20 mouse cellular contexts compared by ENCODE assay signal in genomic region chr12:5787074-5787813, GRCm38 (mm10).
DNase-seq lines count a peak whose midpoint lies in the region; ATAC-seq and TF ChIP-seq lines count a peak whose summit lies in the region.
"Had no signal": no experiment of that assay in that cellular context is flagged by ENCODE, and none has a peak within 500 bp of the region (broad histone marks: within the 10 kb centered on the region; RNA-seq: fewer than 3 reads in every experiment).

No protein-coding gene starts in this region.

- no peak for TF ChIP-seq CTCF in midbrain, postnatal 0 days (IDR thresholded peaks at IDR 0.05)

- 61% methylated on average over 7 of the region's 7 CpGs for WGBS in midbrain, embryonic 11.5 days
- whole genome bisulfite sequencing in midbrain, postnatal 0 days = 62% methylated on average over 7 of the region's 7 CpGs
- 21% methylated on average over 7 of the region's 7 CpGs for WGBS in limb, embryonic 11.5 days

- no peaks in the 10 kb centered on the region for H3K9me3 ChIP-seq in midbrain, embryonic 11.5 days (ENCODE audit: control insufficient read depth, low read length)
- no peaks in the 10 kb centered on the region for H3K9me3 ChIP-seq in midbrain, postnatal 0 days (ENCODE audit: low read length)
- H3K9me3 ChIP-seq in limb, embryonic 11.5 days (ENCODE audit: control insufficient read depth, low read length) = no peaks in the 10 kb centered on the region
- H3K9me3 ChIP-seq: heart, embryonic 13.5 days had no signal

- no peak overlapping the region for H3K4me3 ChIP-seq in midbrain, embryonic 11.5 days (ENCODE audit: low read depth, low read length)
- no peak overlapping the region for H3K4me3 ChIP-seq in midbrain, postnatal 0 days (ENCODE audit: low read depth, low read length)
- H3K4me3 ChIP-seq in limb, embryonic 11.5 days (ENCODE audit: low read depth, low read length) = no peak overlapping the region
- H3K4me3 ChIP-seq: heart, embryonic 13.5 days; left cerebral cortex, adult 2 months had no signal

- no peak overlapping the region for H3K4me2 ChIP-seq in midbrain, embryonic 11.5 days
- no peak overlapping the region for H3K4me2 ChIP-seq in midbrain, postnatal 0 days (ENCODE audit: low read depth, low read length, poor library complexity, severe bottlenecking)
- H3K4me2 ChIP-seq in limb, embryonic 11.5 days (ENCODE audit: low read depth, severe bottlenecking) = no peak overlapping the region
- H3K4me2 ChIP-seq: heart, embryonic 13.5 days; hindbrain, embryonic 14.5 days; liver, embryonic 11.5 days had no signal

- H3K27me3 ChIP-seq in midbrain, embryonic 11.5 days (ENCODE audit: control insufficient read depth, insufficient read depth, low read length) = no peaks in the 10 kb centered on the region
- no peaks in the 10 kb centered on the region for H3K27me3 ChIP-seq in midbrain, postnatal 0 days (ENCODE audit: insufficient read depth, low read length)
- H3K27me3 ChIP-seq in limb, embryonic 11.5 days (ENCODE audit: control insufficient read depth, insufficient read depth, low read length) = no peaks in the 10 kb centered on the region
- H3K27me3 ChIP-seq: heart, embryonic 13.5 days had no signal

- H3K36me3 ChIP-seq in midbrain, embryonic 11.5 days (ENCODE audit: control insufficient read depth, insufficient read depth, low read length) = no peaks in the 10 kb centered on the region
- no peaks in the 10 kb centered on the region for H3K36me3 ChIP-seq in midbrain, postnatal 0 days (ENCODE audit: insufficient read depth, low read length)
- no peaks in the 10 kb centered on the region for H3K36me3 ChIP-seq in limb, embryonic 11.5 days (ENCODE audit: control insufficient read depth, insufficient read depth, low read length)
- H3K36me3 ChIP-seq: heart, embryonic 13.5 days had no signal

- H3K4me1 ChIP-seq in midbrain, embryonic 11.5 days (ENCODE audit: control insufficient read depth, insufficient read depth, low read length) = no peaks in the 10 kb centered on the region
- H3K4me1 ChIP-seq in midbrain, postnatal 0 days (ENCODE audit: insufficient read depth, low read length) = no peaks in the 10 kb centered on the region
- H3K4me1 ChIP-seq in limb, embryonic 11.5 days (ENCODE audit: control insufficient read depth, insufficient read depth, low read length) = peaks cover 6% of the 10 kb centered on the region
- H3K4me1 ChIP-seq: heart, embryonic 13.5 days had no signal

- H3K27ac ChIP-seq in midbrain, embryonic 11.5 days (ENCODE audit: low read depth, low read length) = no peak overlapping the region
- H3K27ac ChIP-seq in midbrain, postnatal 0 days (ENCODE audit: low read depth, low read length) = no peak overlapping the region
- H3K27ac ChIP-seq in limb, embryonic 11.5 days (replicated peaks; ENCODE audit: low read depth, low read length) = peak overlapping the region; percentile 9; the same call in 1 of the 2 replicates
- H3K27ac ChIP-seq: heart, embryonic 13.5 days; hindbrain, embryonic 14.5 days; left cerebral cortex, adult 2 months had no signal

- no peak overlapping the region for H3K9ac ChIP-seq in midbrain, embryonic 11.5 days (ENCODE audit: low read length)
- no peak overlapping the region for H3K9ac ChIP-seq in midbrain, postnatal 0 days (replicated peaks; ENCODE audit: low read length, poor library complexity, severe bottlenecking)
- no peak overlapping the region for H3K9ac ChIP-seq in limb, embryonic 11.5 days (ENCODE audit: low read length)
- H3K9ac ChIP-seq: heart, embryonic 13.5 days; hindbrain, embryonic 14.5 days had no signal

- no peak for ATAC-seq in midbrain, embryonic 11.5 days (ENCODE audit: low FRiP score)
- ATAC-seq in midbrain, postnatal 0 days (ENCODE audit: low FRiP score) = no peak
- peak; percentile 60 for ATAC-seq in limb, embryonic 11.5 days (ENCODE audit: insufficient number of reproducible peaks, low FRiP score, low TSS enrichment, low read depth)
- ATAC-seq: intestine, postnatal 0 days had no signal

- intact Hi-C loops in left cerebral cortex, postnatal 14 days (cut with DNase I) = no loop called here

- peak; percentile 24 for DNase-seq in embryo, embryonic 10.5 days (ENCODE audit: low spot score)
- DNase-seq in embryo, embryonic 10 days (ENCODE audit: low spot score) = no peak
- peak; percentile 84 for DNase-seq in midbrain, embryonic 11.5 days (ENCODE audit: low spot score, missing footprints)
- DNase-seq in midbrain, postnatal 0 days (ENCODE audit: low spot score) = no peak
- peak; percentile 50 for DNase-seq in limb, embryonic 11.5 days (ENCODE audit: low spot score)
- DNase-seq in left cerebral cortex, postnatal 14 days (ENCODE audit: low spot score in 2 of 2) = no peak
- no peak for DNase-seq in lung, postnatal 14 days
- DNase-seq in right cerebral cortex, postnatal 4 days = no peak
- DNase-seq: adrenal gland, adult 8-10 months; cerebellum, adult 9-11 months; kidney, postnatal 36 days; lung, adult 18-20 months; lung, postnatal 36 days; right cerebral cortex, adult 18-20 months; thymus, postnatal 25 days had no signal

Comparison
In these comparisons a context has a peak if more than half of its experiments do, and no peak if none do; other contexts are left out.
1. DNase-seq: peak in embryo, embryonic 10.5 days (single experiment), midbrain, embryonic 11.5 days (single experiment) and limb, embryonic 11.5 days (single experiment); none in embryo, embryonic 10 days (single experiment), midbrain, postnatal 0 days (single experiment), left cerebral cortex, postnatal 14 days (0 of 2), lung, postnatal 14 days (single experiment) and right cerebral cortex, postnatal 4 days (single experiment).